Mouse (Mus musculus): ENCODE data around the gene Mitf. TPM values are rescaled to one million over a fixed set of nuclear protein-coding genes. Genes with fewer than 3 reads are reported as not detected.

Gene Mitf
- polyA plus RNA-seq, 1 experiment from 2014 or later: 26.4 TPM

DNA sequence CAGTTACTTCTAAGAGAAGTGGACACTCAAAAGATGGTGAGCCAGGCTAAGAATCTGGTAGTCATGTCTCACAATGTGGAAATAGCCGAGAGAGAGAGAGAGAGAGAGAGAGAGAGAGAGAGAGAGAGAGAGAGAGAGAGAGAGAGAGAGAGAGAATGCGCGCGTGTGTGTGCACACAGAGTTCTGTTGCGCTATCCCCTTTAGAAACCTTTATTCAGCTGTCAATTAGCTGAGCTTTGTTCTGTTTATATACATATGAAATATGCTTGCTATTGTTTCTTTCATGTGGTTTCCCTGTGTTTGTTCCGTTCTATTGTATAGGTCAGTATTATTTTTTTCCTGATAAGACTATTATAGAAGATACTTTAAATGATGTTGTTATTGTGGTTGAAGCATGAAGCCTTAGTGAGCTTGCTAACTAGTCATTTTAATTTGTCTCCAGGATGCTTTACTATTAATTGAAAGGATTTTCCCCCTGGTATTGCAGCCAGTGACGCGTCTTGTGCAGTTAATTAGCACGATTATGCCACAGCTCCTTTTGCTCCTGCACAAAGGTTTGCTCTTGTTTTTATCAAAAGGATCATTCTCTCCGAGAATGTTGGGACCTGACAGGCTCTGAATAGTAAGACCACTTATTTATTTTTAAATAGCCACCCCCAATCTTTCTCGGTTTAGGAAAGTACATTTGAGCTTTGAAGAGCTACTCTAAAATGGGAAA is 131.2 kb downstream of the Mitf start:
- Histone ChIP-seq H3K9ac (ENCODE audit: low read length) (peak overlapping the region; percentile 9; the same call in 1 of the 2 replicates), H3K27me3 (ENCODE audit: control insufficient read depth, insufficient read depth, low read length) (no peaks in the 10 kb centered on the region), H3K4me3 (ENCODE audit: control insufficient read depth in 1 of 2, insufficient read depth in 1 of 2, low read depth in 1 of 2, low read length in 2 of 2) (no peak overlapping the region), H3K9me3 (ENCODE audit: control insufficient read depth, low read length) (no peaks in the 10 kb centered on the region), H3K4me2 (ENCODE audit: low read length) (peak overlapping the region; percentile 31; the same call in 1 of the 2 replicates), H3K4me1 (ENCODE audit: control insufficient read depth in 2 of 2, insufficient read depth in 2 of 2, low read length in 2 of 2) (peaks cover 5 to 34% of the 10 kb centered on the region in 2 experiments), H3K36me3 (ENCODE audit: control insufficient read depth, insufficient read depth, low read length) (peaks cover 10% of the 10 kb centered on the region), H3K27ac (replicated peaks in 1 of 2; ENCODE audit: control insufficient read depth in 1 of 2, insufficient read depth in 1 of 2, low read depth in 2 of 2, low read length in 2 of 2) (no peak overlapping the region)
- no peak for ATAC-seq (ENCODE audit: insufficient number of reproducible peaks, insufficient read depth, low FRiP score, low read depth)
- 56% methylated on average over 11 of the region's 11 CpGs for WGBS

DNA sequence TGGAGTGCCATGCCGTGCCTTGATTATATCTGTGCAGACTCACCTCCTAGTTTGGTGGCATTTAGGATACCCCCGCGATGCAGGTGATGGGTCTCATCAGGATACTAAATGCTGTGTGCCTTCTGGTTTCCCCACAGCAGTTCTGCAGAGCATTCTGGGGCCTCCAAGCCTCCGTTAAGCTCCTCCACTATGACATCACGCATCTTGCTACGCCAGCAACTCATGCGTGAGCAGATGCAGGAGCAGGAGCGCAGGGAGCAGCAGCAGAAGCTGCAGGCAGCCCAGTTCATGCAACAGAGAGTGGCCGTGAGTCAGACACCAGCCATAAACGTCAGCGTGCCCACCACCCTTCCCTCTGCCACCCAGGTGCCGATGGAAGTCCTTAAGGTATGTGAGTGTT is 134.1 kb downstream of the Mitf start:
- no peak overlapping the region for H3K9ac ChIP-seq (ENCODE audit: low read length)
- no peak overlapping the region for H3K4me3 ChIP-seq (ENCODE audit: control insufficient read depth in 1 of 2, insufficient read depth in 1 of 2, low read depth in 1 of 2, low read length in 2 of 2)
- H3K27me3 ChIP-seq (ENCODE audit: control insufficient read depth, insufficient read depth, low read length): no peaks in the 10 kb centered on the region
- peaks cover 5 to 32% of the 10 kb centered on the region in 2 experiments for H3K4me1 ChIP-seq (ENCODE audit: control insufficient read depth in 2 of 2, insufficient read depth in 2 of 2, low read length in 2 of 2)
- H3K27ac ChIP-seq (replicated peaks in 1 of 2; ENCODE audit: control insufficient read depth in 1 of 2, insufficient read depth in 1 of 2, low read depth in 2 of 2, low read length in 2 of 2): no peak overlapping the region
- H3K4me2 ChIP-seq (ENCODE audit: low read length): no peak overlapping the region
- no peaks in the 10 kb centered on the region for H3K9me3 ChIP-seq (ENCODE audit: control insufficient read depth, low read length)
- H3K36me3 ChIP-seq (ENCODE audit: control insufficient read depth, insufficient read depth, low read length): peaks cover 20% of the 10 kb centered on the region
- ATAC-seq (ENCODE audit: insufficient number of reproducible peaks, insufficient read depth, low FRiP score, low read depth): no peak
- 82% methylated on average over 12 of the region's 12 CpGs for WGBS

DNA sequence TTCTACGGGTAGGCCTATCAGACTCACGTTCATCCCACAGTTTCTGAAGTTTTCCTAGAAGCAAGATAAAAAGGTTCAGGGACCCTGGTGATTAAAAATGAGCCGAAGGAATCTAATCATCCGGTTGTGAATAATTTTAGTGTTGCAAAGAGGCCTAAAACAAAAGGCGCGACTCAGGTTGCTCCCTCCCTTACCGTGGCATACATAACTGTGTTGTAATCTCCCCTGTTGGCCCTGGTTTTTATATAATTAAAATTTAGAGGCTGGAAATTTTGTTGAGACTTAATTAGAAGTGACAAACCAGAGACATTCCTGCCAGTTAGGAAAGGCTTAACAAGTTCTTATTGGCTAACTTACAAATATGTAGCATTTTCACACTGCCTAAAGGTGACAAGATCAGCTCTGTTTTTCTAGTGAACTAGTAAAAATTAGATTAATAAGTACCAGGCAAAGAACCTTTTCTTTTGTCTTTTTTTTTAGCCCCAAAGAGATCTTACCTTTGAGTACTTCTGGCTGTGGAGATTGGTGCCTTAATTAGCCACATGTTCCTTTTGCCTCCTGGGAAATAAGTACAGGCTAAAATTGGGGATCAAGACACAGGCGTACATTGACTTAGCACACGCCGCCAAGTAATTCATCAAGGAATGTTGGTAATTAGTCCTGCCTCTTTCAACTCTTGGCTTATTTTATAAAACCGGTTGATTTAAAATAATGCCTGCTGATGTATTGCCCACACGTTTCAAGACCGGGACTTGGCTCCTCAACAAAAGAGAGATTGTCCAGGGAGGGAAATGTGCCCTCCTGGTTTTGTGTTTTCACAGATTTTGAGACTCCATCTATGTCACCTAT is 143.4 kb downstream of the Mitf start:
- Histone ChIP-seq H3K9me3 (ENCODE audit: control insufficient read depth, low read length) (no peaks in the 10 kb centered on the region), H3K4me3 (ENCODE audit: control insufficient read depth in 1 of 2, insufficient read depth in 1 of 2, low read depth in 1 of 2, low read length in 2 of 2) (no peak overlapping the region), H3K27ac (replicated peaks in 1 of 2; ENCODE audit: control insufficient read depth in 1 of 2, insufficient read depth in 1 of 2, low read depth in 2 of 2, low read length in 2 of 2) (no peak overlapping the region), H3K27me3 (ENCODE audit: control insufficient read depth, insufficient read depth, low read length) (no peaks in the 10 kb centered on the region), H3K4me2 (ENCODE audit: low read length) (no peak overlapping the region), H3K36me3 (ENCODE audit: control insufficient read depth, insufficient read depth, low read length) (peaks cover 6% of the 10 kb centered on the region; the same call in 1 of the 2 replicates), H3K4me1 (ENCODE audit: control insufficient read depth in 2 of 2, insufficient read depth in 2 of 2, low read length in 2 of 2) (peaks cover 4 to 23% of the 10 kb centered on the region in 2 experiments), H3K9ac (ENCODE audit: low read length) (no peak overlapping the region)
- 73% methylated on average over 13 of the region's 13 CpGs for WGBS
- ATAC-seq (ENCODE audit: insufficient number of reproducible peaks, insufficient read depth, low FRiP score, low read depth): no peak

DNA sequence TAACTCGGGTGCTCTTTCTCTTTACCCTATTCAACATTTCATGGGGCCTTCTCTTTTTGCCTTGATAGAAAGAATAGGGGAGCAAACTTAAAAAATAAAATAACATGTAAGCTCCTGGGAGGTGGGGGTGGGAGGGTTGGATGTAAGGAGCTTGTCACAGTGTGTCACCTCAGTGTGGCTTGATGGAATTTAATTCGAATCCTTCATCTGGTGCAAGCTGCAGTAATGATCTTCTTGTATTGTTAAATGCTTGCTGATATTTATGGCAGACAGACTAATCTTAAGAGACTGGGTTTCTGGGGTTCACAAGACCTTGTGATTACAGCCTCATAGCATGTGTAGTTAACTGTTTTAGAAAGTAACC is 144.0 kb downstream of the Mitf start:
- Histone ChIP-seq H3K4me1 (ENCODE audit: control insufficient read depth in 2 of 2, insufficient read depth in 2 of 2, low read length in 2 of 2) (peaks cover 4 to 23% of the 10 kb centered on the region in 2 experiments), H3K27me3 (ENCODE audit: control insufficient read depth, insufficient read depth, low read length) (no peaks in the 10 kb centered on the region), H3K4me3 (ENCODE audit: control insufficient read depth in 1 of 2, insufficient read depth in 1 of 2, low read depth in 1 of 2, low read length in 2 of 2) (no peak overlapping the region), H3K9me3 (ENCODE audit: control insufficient read depth, low read length) (no peaks in the 10 kb centered on the region), H3K4me2 (ENCODE audit: low read length) (no peak overlapping the region), H3K36me3 (ENCODE audit: control insufficient read depth, insufficient read depth, low read length) (0 out of 2 replicates have a peak, but pooled peaks cover 6% of the 10 kb centered on the region), H3K27ac (replicated peaks in 1 of 2; ENCODE audit: control insufficient read depth in 1 of 2, insufficient read depth in 1 of 2, low read depth in 2 of 2, low read length in 2 of 2) (no peak overlapping the region), H3K9ac (ENCODE audit: low read length) (no peak overlapping the region)
- 84% methylated on average over 2 of the region's 2 CpGs for WGBS
- ATAC-seq (ENCODE audit: insufficient number of reproducible peaks, insufficient read depth, low FRiP score, low read depth): no peak

DNA sequence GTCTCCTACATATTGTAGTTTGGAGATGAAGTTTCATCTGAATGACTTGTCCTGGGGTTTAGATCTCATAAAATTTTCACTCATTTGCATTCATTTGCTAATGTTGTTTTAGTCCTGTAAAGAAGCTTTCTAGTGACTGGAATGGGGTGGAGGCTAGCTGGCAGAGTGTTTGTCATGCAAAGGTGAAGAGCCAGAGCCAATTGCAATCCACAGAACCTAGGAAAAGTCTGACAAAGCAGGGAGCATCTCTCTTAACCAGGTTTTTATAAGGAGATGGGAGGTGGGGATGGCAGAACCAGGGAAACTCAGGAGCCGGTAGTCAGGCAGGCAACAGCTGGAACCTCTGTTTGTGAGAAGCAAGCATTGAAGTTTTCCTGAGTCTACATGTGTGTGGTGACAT is 144.9 kb downstream of the Mitf start:
- Histone ChIP-seq H3K4me2 (ENCODE audit: low read length) (no peak overlapping the region), H3K9ac (ENCODE audit: low read length) (no peak overlapping the region), H3K9me3 (ENCODE audit: control insufficient read depth, low read length) (no peaks in the 10 kb centered on the region), H3K36me3 (ENCODE audit: control insufficient read depth, insufficient read depth, low read length) (0 out of 2 replicates have a peak, but pooled peaks cover 6% of the 10 kb centered on the region), H3K27ac (replicated peaks in 1 of 2; ENCODE audit: control insufficient read depth in 1 of 2, insufficient read depth in 1 of 2, low read depth in 2 of 2, low read length in 2 of 2) (no peak overlapping the region), H3K27me3 (ENCODE audit: control insufficient read depth, insufficient read depth, low read length) (no peaks in the 10 kb centered on the region), H3K4me1 (ENCODE audit: control insufficient read depth in 2 of 2, insufficient read depth in 2 of 2, low read length in 2 of 2) (peaks cover 4 to 29% of the 10 kb centered on the region in 2 experiments), H3K4me3 (ENCODE audit: control insufficient read depth in 1 of 2, insufficient read depth in 1 of 2, low read depth in 1 of 2, low read length in 2 of 2) (no peak overlapping the region)
- ATAC-seq (ENCODE audit: insufficient number of reproducible peaks, insufficient read depth, low FRiP score, low read depth): no peak
- WGBS: 79% methylated on average over 1 of the region's 1 CpGs

DNA sequence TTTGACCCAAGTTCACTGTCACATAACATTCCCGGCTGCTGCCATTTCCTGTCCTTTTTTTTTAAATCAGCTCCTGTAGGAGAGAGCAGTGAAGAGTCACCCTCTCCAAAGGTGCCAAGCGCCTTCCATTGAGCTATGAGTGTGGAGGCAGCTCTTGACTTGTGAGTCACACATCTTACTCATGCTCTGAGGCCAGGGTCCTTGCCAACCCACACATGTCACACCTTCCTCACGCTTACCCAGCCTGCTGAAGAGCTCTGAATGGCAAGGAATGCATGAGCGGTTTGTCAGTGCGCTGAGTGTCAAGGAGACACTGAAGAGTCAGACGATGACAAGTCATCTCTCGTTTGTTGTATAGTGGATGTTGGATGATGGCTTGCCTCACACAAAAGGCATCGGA is 146.0 kb downstream of the Mitf start:
- WGBS: 43% methylated on average over 8 of the region's 8 CpGs
- Histone ChIP-seq H3K9me3 (ENCODE audit: control insufficient read depth, low read length) (no peaks in the 10 kb centered on the region), H3K4me2 (ENCODE audit: low read length) (no peak overlapping the region), H3K27ac (replicated peaks in 1 of 2; ENCODE audit: control insufficient read depth in 1 of 2, insufficient read depth in 1 of 2, low read depth in 2 of 2, low read length in 2 of 2) (no peak overlapping the region), H3K4me1 (ENCODE audit: control insufficient read depth in 2 of 2, insufficient read depth in 2 of 2, low read length in 2 of 2) (peaks cover 4 to 30% of the 10 kb centered on the region in 2 experiments), H3K9ac (ENCODE audit: low read length) (no peak overlapping the region), H3K36me3 (ENCODE audit: control insufficient read depth, insufficient read depth, low read length) (no peaks in the 10 kb centered on the region), H3K27me3 (ENCODE audit: control insufficient read depth, insufficient read depth, low read length) (no peaks in the 10 kb centered on the region), H3K4me3 (ENCODE audit: control insufficient read depth in 1 of 2, insufficient read depth in 1 of 2, low read depth in 1 of 2, low read length in 2 of 2) (no peak overlapping the region)
- ATAC-seq (ENCODE audit: insufficient number of reproducible peaks, insufficient read depth, low FRiP score, low read depth): peak; percentile 71

DNA sequence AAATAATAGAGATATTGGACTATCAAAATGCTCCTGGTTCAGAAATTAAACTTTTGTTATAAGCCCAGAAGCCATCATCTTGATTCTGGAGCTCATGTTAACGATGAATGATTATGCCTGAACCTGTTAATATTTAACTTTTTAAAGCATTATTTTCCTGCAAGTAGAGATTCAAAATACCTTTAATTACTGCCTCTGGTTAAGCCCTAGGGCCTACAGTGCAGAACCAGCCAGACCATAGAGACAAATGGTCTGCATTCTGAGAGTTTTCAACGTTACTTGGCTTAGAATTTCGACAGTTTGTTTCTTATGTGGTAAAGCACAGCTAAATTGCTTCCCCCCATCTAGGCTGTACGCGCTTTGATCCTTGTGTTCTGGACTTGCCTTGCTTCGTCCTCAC is 149.3 kb downstream of the Mitf start:
- H3K9me3 ChIP-seq (ENCODE audit: control insufficient read depth, low read length): no peaks in the 10 kb centered on the region
- no peak overlapping the region for H3K9ac ChIP-seq (ENCODE audit: low read length)
- no peak for ATAC-seq (ENCODE audit: insufficient number of reproducible peaks, insufficient read depth, low FRiP score, low read depth)
- H3K36me3 ChIP-seq (ENCODE audit: control insufficient read depth, insufficient read depth, low read length): peaks cover 7% of the 10 kb centered on the region; the same call in 1 of the 2 replicates
- H3K4me1 ChIP-seq (ENCODE audit: control insufficient read depth in 2 of 2, insufficient read depth in 2 of 2, low read length in 2 of 2): peaks cover 4 to 23% of the 10 kb centered on the region in 2 experiments
- 80% methylated on average over 6 of the region's 6 CpGs for WGBS
- H3K27ac ChIP-seq (replicated peaks in 1 of 2; ENCODE audit: control insufficient read depth in 1 of 2, insufficient read depth in 1 of 2, low read depth in 2 of 2, low read length in 2 of 2): no peak overlapping the region
- H3K4me3 ChIP-seq (ENCODE audit: control insufficient read depth in 1 of 2, insufficient read depth in 1 of 2, low read depth in 1 of 2, low read length in 2 of 2): no peak overlapping the region
- H3K4me2 ChIP-seq (ENCODE audit: low read length): no peak overlapping the region
- no peaks in the 10 kb centered on the region for H3K27me3 ChIP-seq (ENCODE audit: control insufficient read depth, insufficient read depth, low read length)
